Mouse (Mus musculus): ENCODE measurements around the gene 2410131K14Rik. TPM values are rescaled to one million over a fixed set of nuclear protein-coding genes. Genes with fewer than 3 reads are reported as not detected.

Gene 2410131K14Rik
- polyA plus RNA-seq, 1 experiment from 2014 or later: 18.2 TPM

GRCm38 (mm10) chr5:118268987-118269386 is 24.0 kb downstream of the 2410131K14Rik start:
- Histone ChIP-seq H3K4me3 (ENCODE audit: low read depth, low read length) (peak overlapping the region; percentile 29), H3K9me3 (replicated peaks; ENCODE audit: control insufficient read depth, low read length, poor library complexity, severe bottlenecking) (no peaks in the 10 kb centered on the region), H3K4me2 (ENCODE audit: low read length) (peak overlapping the region; percentile 61), H3K27ac (ENCODE audit: low read length) (no peak overlapping the region), H3K9ac (ENCODE audit: low read depth, low read length) (peak overlapping the region; percentile 65), H3K4me1 (ENCODE audit: control insufficient read depth, insufficient read depth, low read length) (peaks cover 18% of the 10 kb centered on the region), H3K36me3 (ENCODE audit: control insufficient read depth, insufficient read depth, low read length) (no peaks in the 10 kb centered on the region), H3K27me3 (ENCODE audit: control insufficient read depth, insufficient read depth, low read depth, low read length) (peaks cover 3% of the 10 kb centered on the region; the same call in 1 of the 2 replicates)
- 0% methylated on average over 13 of the region's 13 CpGs for WGBS
- peak; percentile 83 for ATAC-seq

- H3K36me3 ChIP-seq (ENCODE audit: control insufficient read depth, insufficient read depth, low read length): no peaks in the 10 kb centered on the region
- H3K27ac ChIP-seq (ENCODE audit: low read length): no peak overlapping the region
- H3K4me3 ChIP-seq (ENCODE audit: low read depth, low read length): no peak overlapping the region
- H3K4me2 ChIP-seq (ENCODE audit: low read length): no peak overlapping the region
- peaks cover 3% of the 10 kb centered on the region; the same call in 1 of the 2 replicates for H3K27me3 ChIP-seq (ENCODE audit: control insufficient read depth, insufficient read depth, low read depth, low read length)
- ATAC-seq: no peak
- WGBS: 67% methylated on average over 10 of the region's 10 CpGs
- H3K9ac ChIP-seq (ENCODE audit: low read depth, low read length): no peak overlapping the region
- H3K9me3 ChIP-seq (replicated peaks; ENCODE audit: control insufficient read depth, low read length, poor library complexity, severe bottlenecking): no peaks in the 10 kb centered on the region
- H3K4me1 ChIP-seq (ENCODE audit: control insufficient read depth, insufficient read depth, low read length): peaks cover 43% of the 10 kb centered on the region
Observed at GRCm38 (mm10) chr5:118271449-118272110, 26.6 kb downstream of the 2410131K14Rik start.

GRCm38 (mm10) chr5:118273446-118273845 is 28.4 kb downstream of the 2410131K14Rik start:
- Histone ChIP-seq H3K4me2 (ENCODE audit: low read length) (no peak overlapping the region), H3K36me3 (ENCODE audit: control insufficient read depth, insufficient read depth, low read length) (no peaks in the 10 kb centered on the region), H3K27me3 (ENCODE audit: control insufficient read depth, insufficient read depth, low read depth, low read length) (peaks cover 3% of the 10 kb centered on the region; the same call in 1 of the 2 replicates), H3K4me1 (ENCODE audit: control insufficient read depth, insufficient read depth, low read length) (peaks cover 47% of the 10 kb centered on the region), H3K4me3 (ENCODE audit: low read depth, low read length) (no peak overlapping the region), H3K9ac (ENCODE audit: low read depth, low read length) (no peak overlapping the region), H3K9me3 (replicated peaks; ENCODE audit: control insufficient read depth, low read length, poor library complexity, severe bottlenecking) (no peaks in the 10 kb centered on the region), H3K27ac (ENCODE audit: low read length) (peak overlapping the region; percentile 74; the same call in 1 of the 2 replicates)
- 60% methylated on average over 7 of the region's 7 CpGs for WGBS
- no peak for ATAC-seq

- Histone ChIP-seq H3K4me3 (ENCODE audit: low read depth, low read length) (no peak overlapping the region), H3K9me3 (replicated peaks; ENCODE audit: control insufficient read depth, low read length, poor library complexity, severe bottlenecking) (no peaks in the 10 kb centered on the region), H3K9ac (ENCODE audit: low read depth, low read length) (peak overlapping the region; percentile 41; the same call in 1 of the 2 replicates), H3K4me2 (ENCODE audit: low read length) (peak overlapping the region; percentile 13), H3K36me3 (ENCODE audit: control insufficient read depth, insufficient read depth, low read length) (no peaks in the 10 kb centered on the region), H3K27ac (ENCODE audit: low read length) (peak overlapping the region; percentile 76), H3K27me3 (ENCODE audit: control insufficient read depth, insufficient read depth, low read depth, low read length) (peaks cover 3% of the 10 kb centered on the region; the same call in 1 of the 2 replicates), H3K4me1 (ENCODE audit: control insufficient read depth, insufficient read depth, low read length) (peaks cover 44% of the 10 kb centered on the region)
- WGBS: 9% methylated on average over 9 of the region's 9 CpGs
- peak; percentile 79 for ATAC-seq
Observed at GRCm38 (mm10) chr5:118274546-118274945, 29.5 kb downstream of the 2410131K14Rik start.

GRCm38 (mm10) chr5:118276281-118276680 is 31.3 kb downstream of the 2410131K14Rik start:
- H3K9ac ChIP-seq (ENCODE audit: low read depth, low read length): no peak overlapping the region
- WGBS: 36% methylated on average over 7 of the region's 7 CpGs
- H3K4me2 ChIP-seq (ENCODE audit: low read length): no peak overlapping the region
- no peak for ATAC-seq
- H3K4me1 ChIP-seq (ENCODE audit: control insufficient read depth, insufficient read depth, low read length): peaks cover 44% of the 10 kb centered on the region
- H3K27ac ChIP-seq (ENCODE audit: low read length): peak overlapping the region; percentile 76
- H3K27me3 ChIP-seq (ENCODE audit: control insufficient read depth, insufficient read depth, low read depth, low read length): no peaks in the 10 kb centered on the region
- no peak overlapping the region for H3K4me3 ChIP-seq (ENCODE audit: low read depth, low read length)
- H3K9me3 ChIP-seq (replicated peaks; ENCODE audit: control insufficient read depth, low read length, poor library complexity, severe bottlenecking): no peaks in the 10 kb centered on the region
- no peaks in the 10 kb centered on the region for H3K36me3 ChIP-seq (ENCODE audit: control insufficient read depth, insufficient read depth, low read length)

GRCm38 (mm10) chr5:118276711-118277110 is 31.7 kb downstream of the 2410131K14Rik start:
- H3K9me3 ChIP-seq (replicated peaks; ENCODE audit: control insufficient read depth, low read length, poor library complexity, severe bottlenecking): no peaks in the 10 kb centered on the region
- peaks cover 44% of the 10 kb centered on the region for H3K4me1 ChIP-seq (ENCODE audit: control insufficient read depth, insufficient read depth, low read length)
- H3K4me3 ChIP-seq (ENCODE audit: low read depth, low read length): no peak overlapping the region
- H3K27ac ChIP-seq (ENCODE audit: low read length): no peak overlapping the region
- no peak for ATAC-seq
- no peak overlapping the region for H3K9ac ChIP-seq (ENCODE audit: low read depth, low read length)
- no peak overlapping the region for H3K4me2 ChIP-seq (ENCODE audit: low read length)
- H3K27me3 ChIP-seq (ENCODE audit: control insufficient read depth, insufficient read depth, low read depth, low read length): no peaks in the 10 kb centered on the region
- no peaks in the 10 kb centered on the region for H3K36me3 ChIP-seq (ENCODE audit: control insufficient read depth, insufficient read depth, low read length)
- 11% methylated on average over 8 of the region's 8 CpGs for WGBS

GRCm38 (mm10) chr5:118277741-118278495 is 32.9 kb downstream of the 2410131K14Rik start:
- Histone ChIP-seq H3K4me1 (ENCODE audit: control insufficient read depth, insufficient read depth, low read length) (peaks cover 38% of the 10 kb centered on the region), H3K9me3 (replicated peaks; ENCODE audit: control insufficient read depth, low read length, poor library complexity, severe bottlenecking) (no peaks in the 10 kb centered on the region), H3K9ac (ENCODE audit: low read depth, low read length) (no peak overlapping the region), H3K4me3 (ENCODE audit: low read depth, low read length) (no peak overlapping the region), H3K27ac (ENCODE audit: low read length) (no peak overlapping the region), H3K36me3 (ENCODE audit: control insufficient read depth, insufficient read depth, low read length) (no peaks in the 10 kb centered on the region), H3K4me2 (ENCODE audit: low read length) (no peak overlapping the region), H3K27me3 (ENCODE audit: control insufficient read depth, insufficient read depth, low read depth, low read length) (no peaks in the 10 kb centered on the region)
- no peak for ATAC-seq
- 92% methylated on average over 18 of the region's 18 CpGs for WGBS

GRCm38 (mm10) chr5:118291453-118291852 is 46.4 kb downstream of the 2410131K14Rik start:
- Histone ChIP-seq H3K9ac (ENCODE audit: low read depth, low read length) (no peak overlapping the region), H3K27me3 (ENCODE audit: control insufficient read depth, insufficient read depth, low read depth, low read length) (no peaks in the 10 kb centered on the region), H3K4me1 (ENCODE audit: control insufficient read depth, insufficient read depth, low read length) (no peaks in the 10 kb centered on the region), H3K4me3 (ENCODE audit: low read depth, low read length) (no peak overlapping the region), H3K36me3 (ENCODE audit: control insufficient read depth, insufficient read depth, low read length) (no peaks in the 10 kb centered on the region), H3K4me2 (ENCODE audit: low read length) (no peak overlapping the region), H3K27ac (ENCODE audit: low read length) (no peak overlapping the region), H3K9me3 (replicated peaks; ENCODE audit: control insufficient read depth, low read length, poor library complexity, severe bottlenecking) (no peaks in the 10 kb centered on the region)
- WGBS: 87% methylated on average over 4 of the region's 4 CpGs
- ATAC-seq: no peak

GRCm38 (mm10) chr5:118292476-118292875 is 47.4 kb downstream of the 2410131K14Rik start:
- H3K4me1 ChIP-seq (ENCODE audit: control insufficient read depth, insufficient read depth, low read length): peaks cover 3% of the 10 kb centered on the region; the same call in 1 of the 2 replicates
- H3K27ac ChIP-seq (ENCODE audit: low read length): no peak overlapping the region
- 60% methylated on average over 4 of the region's 4 CpGs for WGBS
- no peak overlapping the region for H3K4me2 ChIP-seq (ENCODE audit: low read length)
- H3K4me3 ChIP-seq (ENCODE audit: low read depth, low read length): no peak overlapping the region
- H3K36me3 ChIP-seq (ENCODE audit: control insufficient read depth, insufficient read depth, low read length): no peaks in the 10 kb centered on the region
- no peaks in the 10 kb centered on the region for H3K27me3 ChIP-seq (ENCODE audit: control insufficient read depth, insufficient read depth, low read depth, low read length)
- ATAC-seq: no peak
- H3K9me3 ChIP-seq (replicated peaks; ENCODE audit: control insufficient read depth, low read length, poor library complexity, severe bottlenecking): no peaks in the 10 kb centered on the region
- no peak overlapping the region for H3K9ac ChIP-seq (ENCODE audit: low read depth, low read length)
